Mouse (Mus musculus) mouse trophoblast stem cell (cell line): ENCODE results near the gene Tra2a.

Experiments
- in situ Hi-C, 2 experiments: fragments of 300-500 bp; cut with MseI, MboI; formaldehyde crosslinking; loops; 2 replicates in 1 of 2; 3 replicates in 1 of 2; pipeline ENCODE4 v1.15.1; 2025

Tra2a gene

GRCm38 (mm10) chr6:49212931-49213580 is 50.8 kb downstream of the Tra2a start:
- in situ Hi-C loops: no loop called here

- in situ Hi-C loops: no loop called here
Measured at GRCm38 (mm10) chr6:49212141-49212540, 51.7 kb downstream of the Tra2a start.

GRCm38 (mm10) chr6:49211596-49211995 is 52.2 kb downstream of the Tra2a start:
- in situ Hi-C loops: no loop called here

- in situ Hi-C loops: no loop called here
Measured at GRCm38 (mm10) chr6:49209881-49210854, 53.7 kb downstream of the Tra2a start.

GRCm38 (mm10) chr6:49208935-49209334 is 54.9 kb downstream of the Tra2a start:
- in situ Hi-C loops: no loop called here

GRCm38 (mm10) chr6:49208297-49208930 is 55.4 kb downstream of the Tra2a start:
- in situ Hi-C loops: no loop called here

GRCm38 (mm10) chr6:49206416-49206815 is 57.4 kb downstream of the Tra2a start:
- in situ Hi-C loops: no loop called here

GRCm38 (mm10) chr6:49195188-49195587 is 68.6 kb downstream of the Tra2a start:
- in situ Hi-C loops: loop anchor here in 1 of 2 experiments (10.0 kb wide), 1 partner anchor 140 kb away; no protein-coding TSS in a partner anchor

GRCm38 (mm10) chr6:49194536-49194935 is 69.3 kb downstream of the Tra2a start:
- in situ Hi-C loops: loop anchor here in 1 of 2 experiments (10.0 kb wide), 1 partner anchor 140 kb away; no protein-coding TSS in a partner anchor
